15 mouse cellular contexts compared by ENCODE assay signal in the genomic region with DNA sequence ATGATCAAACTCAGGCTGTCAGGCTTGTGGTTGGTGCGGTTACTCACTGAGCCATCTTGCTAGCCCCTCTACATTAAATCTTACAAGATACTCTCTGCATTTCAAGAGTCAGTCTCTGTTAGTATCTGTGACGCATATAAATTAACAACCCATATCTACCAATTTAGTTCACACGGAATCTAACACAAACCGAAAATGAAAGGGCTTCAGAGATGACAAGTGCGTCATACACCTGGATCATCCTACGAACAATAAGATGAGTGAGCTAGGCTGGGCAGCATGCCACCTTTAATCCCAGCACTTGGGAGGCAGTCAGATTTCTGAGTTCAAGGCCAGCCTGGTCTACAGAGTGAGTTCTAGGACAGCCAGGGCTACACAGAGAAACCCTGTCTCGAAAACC.
"Had no signal": no experiment of that assay in that cellular context is flagged by ENCODE, and none has a peak within 500 bp of the region (broad histone marks: within the 10 kb centered on the region; RNA-seq: fewer than 3 reads in every experiment).

No protein-coding gene starts in this region.

- H3K27ac ChIP-seq: lung, embryonic 15.5 days; macrophage; midbrain, embryonic 12.5 days; midbrain, embryonic 15.5 days; neural tube, embryonic 12.5 days had no signal

- DNase-seq: liver, postnatal 0 days; lung, adult 2 months; lung, postnatal 14 days; lung, postnatal 36 days; right cerebral cortex, postnatal 14 days; thymus, adult 18-20 months; thymus, postnatal 14 days; thymus, postnatal 36 days had no signal

- ATAC-seq: liver, postnatal 0 days; lung, postnatal 0 days; midbrain, embryonic 15.5 days had no signal

- H3K4me3 ChIP-seq: lung, embryonic 15.5 days; megakaryocyte, embryonic 14.5 days; midbrain, embryonic 12.5 days; midbrain, embryonic 15.5 days; neural tube, embryonic 12.5 days had no signal
